Mouse (Mus musculus) embryonic facial prominence, embryonic 13.5 days (tissue): ENCODE results near the gene Ppp6r3. TPM values are rescaled to one million over a fixed set of nuclear protein-coding genes. Genes with fewer than 3 reads are reported as not detected.

Source experiments
- ATAC-seq: fragments of 200-750 bp; cut with Nextera tagmentation; 2 replicates; pipeline ENCODE4 v1.8.0; 2017; ENCODE audit warnings: low read depth; ENCODE audit not compliant: insufficient number of reproducible peaks, insufficient read depth, low FRiP score, low TSS enrichment
- H3K27ac ChIP-seq: fragments of 300-500 bp; sonication (generic); 2 replicates; pipeline ENCODE4 v1.5.1; 2015; ENCODE audit warnings: moderate library complexity, mild to moderate bottlenecking, inconsistent platforms
- H3K27me3 ChIP-seq: fragments of 300-500 bp; sonication (generic); 2 replicates; pipeline ENCODE4 v1.6.1; 2015; ENCODE audit warnings: mild to moderate bottlenecking, inconsistent platforms
- H3K36me3 ChIP-seq: fragments of 300-500 bp; sonication (generic); 2 replicates; pipeline ENCODE4 v1.6.1; 2015; ENCODE audit warnings: mild to moderate bottlenecking, inconsistent platforms
- H3K4me1 ChIP-seq: fragments of 300-500 bp; sonication (generic); 2 replicates; pipeline ENCODE4 v1.6.1; 2015; ENCODE audit warnings: inconsistent platforms
- H3K4me2 ChIP-seq: fragments of 300-500 bp; sonication (generic); 2 replicates; pipeline ENCODE4 v1.6.1; 2015; ENCODE audit warnings: moderate library complexity, mild to moderate bottlenecking, inconsistent platforms
- H3K4me3 ChIP-seq: fragments of 300-500 bp; sonication (generic); 2 replicates; pipeline ENCODE4 v1.5.1; 2015; ENCODE audit warnings: mild to moderate bottlenecking, inconsistent platforms
- H3K9ac ChIP-seq: fragments of 300-500 bp; sonication (generic); 2 replicates; pipeline ENCODE4 v1.6.1; 2015; ENCODE audit warnings: mild to moderate bottlenecking, inconsistent platforms
- H3K9me3 ChIP-seq: fragments of 300-500 bp; sonication (generic); 2 replicates; pipeline ENCODE4 v1.6.1; 2016; ENCODE audit warnings: inconsistent platforms
- WGBS: fragments of 180-500 bp; shearing (Covaris S2); methylation state at CpG from one replicate; pipeline ENCODE4 v1.1.7; 2015; ENCODE audit warnings: mixed read lengths; 5-methylcytosine and 5-hydroxymethylcytosine counted together
- polyA plus RNA-seq: library from polyadenylated mRNA; unstranded; fragments of >200 nt; fragmentation: Nextera tagmentation; extraction: Ambion mirVana; gene quantifications from 2 replicates; pipeline ENCODE4 v1.2.1, GENCODE M21; 2015

The Ppp6r3 gene
- polyA plus RNA-seq, 1 experiment from 2014 or later, result 63.9 TPM

- no peaks in the 10 kb centered on the region for H3K9me3 ChIP-seq
- H3K9ac ChIP-seq, result no peak overlapping the region
- no peaks in the 10 kb centered on the region for H3K4me1 ChIP-seq
- no peak overlapping the region for H3K4me3 ChIP-seq
- no peaks in the 10 kb centered on the region for H3K27me3 ChIP-seq
- no peak overlapping the region for H3K4me2 ChIP-seq
- H3K27ac ChIP-seq, result no peak overlapping the region
- no peak for ATAC-seq
- peaks cover 97% of the 10 kb centered on the region for H3K36me3 ChIP-seq
- WGBS, result 96% methylated on average over 4 of the region's 4 CpGs
Observed at GRCm38 (mm10) chr19:3489826-3490225, 85.7 kb downstream of the Ppp6r3 start.

GRCm38 (mm10) chr19:3482831-3483230 is 92.7 kb downstream of the Ppp6r3 start:
- Histone ChIP-seq H3K4me1 (no peaks in the 10 kb centered on the region), H3K36me3 (peaks cover 87% of the 10 kb centered on the region), H3K9ac (no peak overlapping the region), H3K27me3 (no peaks in the 10 kb centered on the region), H3K4me3 (no peak overlapping the region), H3K9me3 (no peaks in the 10 kb centered on the region), H3K4me2 (no peak overlapping the region), H3K27ac (no peak overlapping the region)
- ATAC-seq, result no peak
- WGBS, result 96% methylated on average over 7 of the region's 7 CpGs

GRCm38 (mm10) chr19:3480101-3480500 is 95.4 kb downstream of the Ppp6r3 start:
- H3K36me3 ChIP-seq, result peaks cover 83% of the 10 kb centered on the region
- H3K27ac ChIP-seq, result no peak overlapping the region
- 93% methylated on average over 8 of the region's 8 CpGs for WGBS
- ATAC-seq, result no peak
- H3K9me3 ChIP-seq, result no peaks in the 10 kb centered on the region
- H3K9ac ChIP-seq, result no peak overlapping the region
- H3K4me3 ChIP-seq, result no peak overlapping the region
- H3K4me1 ChIP-seq, result no peaks in the 10 kb centered on the region
- H3K27me3 ChIP-seq, result no peaks in the 10 kb centered on the region
- H3K4me2 ChIP-seq, result no peak overlapping the region

DNA sequence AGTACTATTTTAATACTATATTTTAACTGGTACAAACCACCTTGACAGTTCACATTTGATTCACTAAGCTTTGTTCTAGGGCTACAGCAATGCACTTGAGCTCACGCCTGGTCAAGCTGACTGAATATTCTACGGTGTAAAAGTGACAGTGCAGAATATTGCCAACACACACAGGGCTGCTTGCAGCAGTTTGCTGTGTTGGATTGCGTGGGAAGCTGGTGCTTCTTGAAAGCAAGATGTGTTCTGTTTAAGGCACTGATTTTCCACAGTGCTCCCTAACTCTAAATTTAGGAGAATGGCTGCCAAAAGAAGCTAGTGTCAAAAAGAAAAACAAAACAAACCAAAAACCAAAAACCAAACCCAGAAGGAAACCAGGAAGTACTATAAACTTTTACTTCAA is 98.6 kb downstream of the Ppp6r3 start:
- Histone ChIP-seq H3K36me3 (peaks cover 87% of the 10 kb centered on the region), H3K9me3 (no peaks in the 10 kb centered on the region)

GRCm38 (mm10) chr19:3471218-3471617 is 104.3 kb downstream of the Ppp6r3 start:
- H3K27ac ChIP-seq, result no peak overlapping the region
- H3K27me3 ChIP-seq, result no peaks in the 10 kb centered on the region
- 94% methylated on average over 2 of the region's 2 CpGs for WGBS
- H3K4me3 ChIP-seq, result no peak overlapping the region
- H3K4me2 ChIP-seq, result no peak overlapping the region
- no peak overlapping the region for H3K9ac ChIP-seq
- peaks cover 97% of the 10 kb centered on the region for H3K36me3 ChIP-seq
- no peak for ATAC-seq
- H3K9me3 ChIP-seq, result no peaks in the 10 kb centered on the region
- no peaks in the 10 kb centered on the region for H3K4me1 ChIP-seq

More for the DNA sequence above, 98.6 kb downstream of the Ppp6r3 start:
- H3K4me1 ChIP-seq, result no peaks in the 10 kb centered on the region
- no peak overlapping the region for H3K9ac ChIP-seq
- no peak for ATAC-seq
- H3K4me3 ChIP-seq, result no peak overlapping the region
- WGBS, result 96% methylated on average over 3 of the region's 3 CpGs
- H3K27me3 ChIP-seq, result no peaks in the 10 kb centered on the region
- H3K27ac ChIP-seq, result no peak overlapping the region
- H3K4me2 ChIP-seq, result no peak overlapping the region

GRCm38 (mm10) chr19:3467574-3467973 is 108.0 kb downstream of the Ppp6r3 start:
- no peak for ATAC-seq
- Histone ChIP-seq H3K36me3 (peaks cover 100% of the 10 kb centered on the region), H3K4me1 (no peaks in the 10 kb centered on the region)

GRCm38 (mm10) chr19:3459986-3460385 is 115.6 kb downstream of the Ppp6r3 start:
- H3K9me3 ChIP-seq, result no peaks in the 10 kb centered on the region
- H3K4me3 ChIP-seq, result no peak overlapping the region
- H3K36me3 ChIP-seq, result peaks cover 100% of the 10 kb centered on the region
- no peak overlapping the region for H3K9ac ChIP-seq
- 83% methylated on average over 3 of the region's 3 CpGs for WGBS
- H3K4me2 ChIP-seq, result no peak overlapping the region
- H3K4me1 ChIP-seq, result no peaks in the 10 kb centered on the region
- ATAC-seq, result no peak
- H3K27ac ChIP-seq, result no peak overlapping the region
- no peaks in the 10 kb centered on the region for H3K27me3 ChIP-seq

More at GRCm38 (mm10) chr19:3467574-3467973, 108.0 kb downstream of the Ppp6r3 start:
- Histone ChIP-seq H3K9ac (no peak overlapping the region), H3K27ac (no peak overlapping the region), H3K27me3 (no peaks in the 10 kb centered on the region), H3K9me3 (no peaks in the 10 kb centered on the region), H3K4me2 (no peak overlapping the region), H3K4me3 (no peak overlapping the region)
- WGBS, result 94% methylated on average over 7 of the region's 7 CpGs

DNA sequence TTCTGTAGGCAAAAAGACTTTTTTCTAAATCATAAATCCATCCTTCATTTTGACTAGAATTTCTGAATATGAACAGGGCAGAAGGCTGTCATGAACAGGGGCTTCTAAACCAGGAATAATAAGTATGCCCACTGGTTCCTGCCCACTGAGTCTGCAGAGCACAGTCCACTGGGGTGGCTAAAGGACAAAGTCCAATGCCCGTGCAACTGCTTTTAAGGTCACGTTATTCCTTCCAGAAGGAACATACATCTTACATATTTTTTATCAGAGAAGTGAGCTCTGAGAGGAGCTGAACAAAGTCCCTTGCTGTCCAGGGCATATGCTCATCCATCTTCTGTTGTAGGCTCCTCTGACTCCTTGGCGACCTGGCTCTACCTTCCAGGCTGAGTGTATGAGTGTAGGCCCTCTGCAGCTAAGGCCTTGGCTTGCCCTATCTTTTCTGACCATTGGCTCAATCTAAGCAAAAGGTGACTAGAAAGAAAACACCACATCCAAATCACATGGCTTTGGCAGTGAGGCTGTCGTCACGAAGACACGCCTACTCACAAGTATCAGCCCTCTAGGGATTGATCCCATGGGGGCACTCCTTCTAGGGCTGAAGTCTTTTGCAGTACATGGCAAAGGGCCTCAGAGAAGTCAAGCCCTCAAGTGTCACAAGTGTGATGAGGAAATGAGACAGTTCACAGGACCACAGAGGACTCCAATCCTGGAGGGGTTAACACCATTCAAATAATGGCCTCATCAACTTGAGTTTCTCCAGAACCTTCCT is 117.0 kb downstream of the Ppp6r3 start:
- no peak for ATAC-seq
- H3K4me3 ChIP-seq, result no peak overlapping the region
- H3K4me2 ChIP-seq, result no peak overlapping the region
- no peak overlapping the region for H3K27ac ChIP-seq
- peaks cover 100% of the 10 kb centered on the region for H3K36me3 ChIP-seq
- WGBS, result 90% methylated on average over 6 of the region's 6 CpGs
- no peak overlapping the region for H3K9ac ChIP-seq
- no peaks in the 10 kb centered on the region for H3K27me3 ChIP-seq
- no peaks in the 10 kb centered on the region for H3K4me1 ChIP-seq
- H3K9me3 ChIP-seq, result no peaks in the 10 kb centered on the region

DNA sequence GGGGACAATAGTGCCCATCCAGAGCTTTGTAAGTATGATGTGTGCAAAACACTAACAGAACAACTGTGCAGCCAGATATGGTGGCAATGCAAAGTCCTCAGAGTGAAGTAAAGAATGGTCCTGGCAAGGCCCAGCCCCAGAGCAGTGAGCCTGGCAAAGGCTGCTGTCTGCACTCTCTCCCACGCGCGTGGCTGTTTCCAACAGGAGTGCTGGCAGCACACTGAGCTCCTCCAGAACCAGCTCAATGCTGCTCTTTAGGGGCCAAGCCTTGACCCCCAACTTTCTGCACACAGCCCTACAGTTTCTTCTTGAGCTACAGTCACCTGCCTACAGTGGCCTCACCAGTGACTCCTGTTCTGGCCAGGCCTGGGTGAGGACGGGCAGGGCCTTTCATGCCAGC is 117.8 kb downstream of the Ppp6r3 start:
- no peak overlapping the region for H3K9ac ChIP-seq
- ATAC-seq, result no peak
- H3K36me3 ChIP-seq, result peaks cover 99% of the 10 kb centered on the region
- no peaks in the 10 kb centered on the region for H3K9me3 ChIP-seq
- no peaks in the 10 kb centered on the region for H3K27me3 ChIP-seq
- no peak overlapping the region for H3K27ac ChIP-seq
- H3K4me2 ChIP-seq, result no peak overlapping the region
- 96% methylated on average over 4 of the region's 4 CpGs for WGBS
- no peak overlapping the region for H3K4me3 ChIP-seq
- no peaks in the 10 kb centered on the region for H3K4me1 ChIP-seq

- no peak overlapping the region for H3K4me2 ChIP-seq
- no peak overlapping the region for H3K9ac ChIP-seq
- WGBS, result 62% methylated on average over 6 of the region's 6 CpGs
- H3K4me3 ChIP-seq, result no peak overlapping the region
- no peaks in the 10 kb centered on the region for H3K9me3 ChIP-seq
- peaks cover 39% of the 10 kb centered on the region for H3K36me3 ChIP-seq
- H3K27ac ChIP-seq, result no peak overlapping the region
- H3K27me3 ChIP-seq, result no peaks in the 10 kb centered on the region
- ATAC-seq, result no peak
- no peaks in the 10 kb centered on the region for H3K4me1 ChIP-seq
Observed at GRCm38 (mm10) chr19:3451649-3452048, 123.9 kb downstream of the Ppp6r3 start.

DNA sequence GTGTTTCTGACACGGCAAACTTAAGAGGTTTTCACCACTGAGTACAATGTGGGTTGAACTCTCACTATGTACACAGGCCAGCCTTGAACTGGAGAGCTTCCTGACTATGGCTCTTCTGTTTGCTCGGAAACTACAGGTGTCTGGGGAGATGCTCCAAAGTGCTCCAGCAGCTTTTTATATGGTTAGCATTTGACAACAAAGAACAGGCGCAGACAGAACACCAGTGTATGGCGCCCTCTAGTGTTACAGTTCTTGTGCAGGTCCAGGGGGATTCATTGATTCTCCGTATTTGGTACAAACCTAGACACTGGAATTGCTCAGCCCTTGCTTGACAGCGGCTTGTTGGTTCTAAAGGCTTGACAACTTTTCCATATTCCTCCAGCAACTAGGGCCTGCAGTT is 124.4 kb downstream of the Ppp6r3 start:
- Histone ChIP-seq H3K9ac (no peak overlapping the region), H3K27me3 (no peaks in the 10 kb centered on the region), H3K4me3 (no peak overlapping the region), H3K36me3 (peaks cover 34% of the 10 kb centered on the region), H3K27ac (no peak overlapping the region), H3K4me1 (no peaks in the 10 kb centered on the region), H3K9me3 (no peaks in the 10 kb centered on the region), H3K4me2 (no peak overlapping the region)
- peak; percentile 58; the same call in 1 of the 2 replicates for ATAC-seq
- 24% methylated on average over 6 of the region's 6 CpGs for WGBS

DNA sequence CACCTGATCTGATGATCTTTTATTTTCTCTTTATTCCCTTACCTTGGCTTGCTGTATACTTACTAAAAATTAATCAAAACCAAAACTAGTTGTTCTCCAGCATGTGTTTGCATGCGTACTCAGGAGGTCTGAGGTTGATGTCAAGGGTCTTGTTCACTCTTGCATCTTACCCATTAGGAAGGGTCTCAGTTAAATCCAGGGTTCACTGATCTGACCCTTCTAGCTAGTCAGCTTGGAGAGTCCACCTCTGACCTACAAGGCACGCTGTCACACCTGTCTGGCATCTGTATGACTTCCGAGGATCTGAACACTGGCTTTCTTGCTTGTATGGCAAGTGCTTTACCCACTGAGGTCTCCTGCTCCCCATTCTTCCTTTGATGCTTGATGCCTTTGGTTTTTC is 124.8 kb downstream of the Ppp6r3 start:
- Histone ChIP-seq H3K4me2 (no peak overlapping the region), H3K9me3 (no peaks in the 10 kb centered on the region), H3K27ac (no peak overlapping the region), H3K36me3 (peaks cover 29% of the 10 kb centered on the region), H3K4me3 (no peak overlapping the region), H3K9ac (no peak overlapping the region), H3K4me1 (no peaks in the 10 kb centered on the region), H3K27me3 (no peaks in the 10 kb centered on the region)
- ATAC-seq, result no peak
- WGBS, result 91% methylated on average over 3 of the region's 3 CpGs
